19 mouse cellular contexts compared by ENCODE assay signal in genomic region chr3:105568851-105569250, GRCm38 (mm10).
DNase-seq lines count a peak whose midpoint lies in the region; ATAC-seq lines count a peak whose summit lies in the region.
"Had no signal": no experiment of that assay in that cellular context is flagged by ENCODE, and none has a peak within 500 bp of the region (broad histone marks: within the 10 kb centered on the region; RNA-seq: fewer than 3 reads in every experiment).

No protein-coding gene starts in this region.

- peak overlapping the region; percentile 68 for H3K27ac ChIP-seq in hindbrain, embryonic 11.5 days (ENCODE audit: low read depth, low read length)
- H3K27ac ChIP-seq in midbrain, embryonic 13.5 days, result peak overlapping the region; percentile 82
- H3K27ac ChIP-seq: heart, adult 2 months; heart, embryonic 15.5 days; neural tube, embryonic 12.5 days had no signal

- no peak overlapping the region for H3K4me2 ChIP-seq in hindbrain, embryonic 11.5 days (replicated peaks; ENCODE audit: low read depth, low read length)
- peak overlapping the region; percentile 15; the same call in 1 of the 2 replicates for H3K4me2 ChIP-seq in midbrain, embryonic 13.5 days (replicated peaks)
- H3K4me2 ChIP-seq: heart, embryonic 15.5 days; neural tube, embryonic 12.5 days had no signal

- no peaks in the 10 kb centered on the region for H3K9me3 ChIP-seq in hindbrain, embryonic 11.5 days (ENCODE audit: control insufficient read depth, low read length)
- no peaks in the 10 kb centered on the region for H3K9me3 ChIP-seq in midbrain, embryonic 13.5 days
- H3K9me3 ChIP-seq: heart, embryonic 15.5 days; neural tube, embryonic 12.5 days had no signal

- 72% methylated on average over 9 of the region's 9 CpGs for WGBS in hindbrain, embryonic 11.5 days
- 66% methylated on average over 9 of the region's 9 CpGs for WGBS in midbrain, embryonic 13.5 days

- H3K36me3 ChIP-seq in hindbrain, embryonic 11.5 days (ENCODE audit: control insufficient read depth, insufficient read depth, low read length), result no peaks in the 10 kb centered on the region
- H3K36me3 ChIP-seq in midbrain, embryonic 13.5 days, result no peaks in the 10 kb centered on the region
- H3K36me3 ChIP-seq: heart, embryonic 15.5 days; neural tube, embryonic 12.5 days had no signal

- H3K27me3 ChIP-seq in hindbrain, embryonic 11.5 days (ENCODE audit: control insufficient read depth, insufficient read depth, low read length), result no peaks in the 10 kb centered on the region
- no peaks in the 10 kb centered on the region for H3K27me3 ChIP-seq in midbrain, embryonic 13.5 days
- H3K27me3 ChIP-seq: heart, embryonic 15.5 days; neural tube, embryonic 12.5 days had no signal

- intact Hi-C loops in left cerebral cortex, postnatal 4 days (cut with DNase I), result no loop called here
- intact Hi-C loops in left cerebral cortex, postnatal 25 days (cut with DNase I), result no loop called here

- 0 out of 2 replicates have a peak, but pooled peaks have one; percentile 5 for ATAC-seq in hindbrain, embryonic 11.5 days (ENCODE audit: low FRiP score)
- ATAC-seq in midbrain, embryonic 13.5 days, result peak; percentile 20; the same call in 1 of the 2 replicates
- ATAC-seq: activated CD4-positive, CD25-positive, alpha-beta regulatory T cell, adult 4 months had no signal

- peak; percentile 35 for DNase-seq in retina, postnatal 1 day
- no peak for DNase-seq in retina, embryonic 14.5 days (ENCODE audit: low spot score)
- DNase-seq in hindbrain, embryonic 11.5 days (ENCODE audit: low spot score), result no peak
- DNase-seq in left cerebral cortex, postnatal 4 days, result no peak
- no peak for DNase-seq in adrenal gland, adult (ENCODE audit: inconsistent age in 2 of 2, low spot score in 1 of 2)
- no peak for DNase-seq in left cerebral cortex, postnatal 25 days (ENCODE audit: low spot score in 2 of 2)
- DNase-seq in MN1 (ENCODE audit: low spot score), result no peak
- DNase-seq: cerebellum, adult 9-10 months; gastrocnemius, postnatal 10 days; heart, adult 2 months; kidney, adult 8-10 months; kidney, postnatal 36 days; lung, adult 18-20 months; lung, postnatal 4 days; thymus, adult 2 months had no signal

- H3K9ac ChIP-seq in hindbrain, embryonic 11.5 days (ENCODE audit: low read depth, low read length), result no peak overlapping the region
- no peak overlapping the region for H3K9ac ChIP-seq in midbrain, embryonic 13.5 days (replicated peaks)
- H3K9ac ChIP-seq: heart, embryonic 15.5 days; neural tube, embryonic 12.5 days had no signal

- no peak overlapping the region for H3K4me3 ChIP-seq in hindbrain, embryonic 11.5 days (ENCODE audit: low read depth, low read length)
- H3K4me3 ChIP-seq in midbrain, embryonic 13.5 days (replicated peaks), result no peak overlapping the region
- H3K4me3 ChIP-seq: heart, adult 2 months; heart, embryonic 15.5 days; neural tube, embryonic 12.5 days had no signal

- H3K4me1 ChIP-seq in hindbrain, embryonic 11.5 days (replicated peaks; ENCODE audit: control insufficient read depth, insufficient read depth, low read length), result peaks cover 3% of the 10 kb centered on the region
- H3K4me1 ChIP-seq in midbrain, embryonic 13.5 days (replicated peaks), result peaks cover 57% of the 10 kb centered on the region
- H3K4me1 ChIP-seq: heart, embryonic 15.5 days had no signal
